Mouse (Mus musculus) lung, postnatal 14 days (tissue): Measurements from ENCODE around the gene Gm10382.
A peak's percentile ranks its signal among the peaks of the same experiment; 100 is the strongest.

Experiments
- DNase-seq: peaks from one replicate; pipeline ENCODE4 v3.0.0; 2021

Gm10382 gene

DNA sequence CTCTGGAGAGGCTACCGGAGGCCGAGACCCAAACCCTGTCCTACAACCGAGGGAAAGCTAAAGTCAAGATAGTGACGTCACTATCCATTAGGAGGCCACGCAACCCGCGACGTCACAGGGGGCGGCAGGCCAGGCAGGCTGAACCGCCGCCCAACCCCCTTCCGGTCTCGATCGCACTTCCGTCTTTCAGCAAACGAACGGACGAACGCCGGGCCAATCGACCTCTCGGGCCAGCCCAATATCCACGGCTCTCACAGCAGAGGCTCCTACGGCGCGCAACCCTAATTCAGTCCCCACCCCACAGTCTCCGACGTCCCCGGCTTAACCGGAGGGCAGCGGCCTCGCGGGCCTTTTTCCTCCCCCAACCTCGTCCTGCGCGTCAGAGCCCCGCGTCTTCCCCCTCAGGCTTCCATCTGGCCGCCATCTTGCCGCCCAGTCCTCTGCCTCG is at the start of gene Gm10382:
Gm10382 (plus strand) TSS at position 192 of the 448 bp plus-strand sequence.
- DNase-seq, result peak; percentile 90

DNA sequence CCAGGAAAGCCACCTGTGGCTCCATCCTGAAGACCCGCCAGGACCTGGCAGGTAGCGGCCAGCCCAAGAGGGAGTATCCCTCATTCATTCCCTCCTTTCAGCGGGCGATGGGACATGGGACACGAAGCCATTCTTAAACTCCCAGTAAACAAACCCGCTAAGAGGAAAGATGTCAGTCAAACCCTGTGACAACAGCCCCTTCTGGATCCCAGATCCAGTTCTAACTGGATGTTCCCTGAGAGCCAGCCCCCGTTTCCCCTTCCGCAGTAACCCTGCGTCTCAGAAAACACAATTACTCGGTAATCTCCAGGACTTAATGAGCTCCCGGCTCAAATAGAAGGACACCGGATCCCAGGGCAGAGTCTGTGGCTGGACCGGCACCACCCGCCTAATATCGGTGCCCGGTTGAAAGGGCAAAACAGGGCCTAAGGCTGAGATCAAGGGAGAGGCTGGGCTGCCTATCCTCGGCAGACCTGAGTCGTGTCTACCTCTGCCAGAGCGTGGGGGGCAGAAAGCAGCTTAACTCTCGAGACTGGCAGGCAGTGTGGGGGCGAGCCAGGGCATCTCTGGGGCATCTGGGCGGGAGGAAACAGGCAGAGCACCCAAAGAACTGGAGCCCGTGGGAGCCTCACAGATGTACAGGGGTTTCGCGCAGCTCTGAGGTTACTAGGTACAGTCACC is 49.1 kb upstream of the Gm10382 start:
- no peak for DNase-seq

DNA sequence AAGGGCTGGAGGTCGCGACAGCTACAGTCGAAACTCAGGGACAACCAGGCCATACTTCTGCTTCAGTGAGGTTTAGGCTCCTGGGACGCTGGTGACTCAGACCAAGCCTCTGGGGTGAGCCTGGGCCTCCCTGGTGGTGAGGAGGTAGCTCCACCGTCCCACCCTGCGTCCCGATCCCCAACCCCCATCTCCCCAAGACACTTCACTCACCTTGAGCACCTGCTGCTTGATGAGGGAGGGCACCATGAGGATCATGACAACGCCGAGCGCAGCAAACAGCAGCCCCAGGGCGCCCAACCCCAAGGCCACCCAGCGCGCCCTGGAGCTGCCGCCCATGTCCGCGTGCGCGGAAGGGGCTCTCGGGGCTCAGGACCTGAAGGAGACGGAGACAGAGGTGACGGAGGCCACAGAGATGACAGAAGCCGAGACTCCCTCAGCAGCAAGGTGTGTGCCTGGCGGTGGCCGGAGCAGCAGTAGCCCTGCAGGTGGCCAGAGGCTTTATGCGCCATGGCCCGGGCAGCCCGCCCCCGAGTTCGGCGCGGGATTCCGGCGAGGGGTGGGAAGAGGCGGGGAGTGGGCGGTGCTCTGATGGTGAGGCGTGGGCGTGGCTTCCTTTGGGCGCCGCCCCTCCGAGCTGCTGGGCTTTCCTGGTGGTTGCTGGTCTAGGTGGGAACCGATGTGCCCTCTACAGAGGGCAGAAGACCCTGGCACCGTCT is 48.4 kb upstream of the Gm10382 start, which contains the start of gene Scarb1:
Scarb1 (minus strand) TSS at position 548 of the 716 bp plus-strand sequence.
- peak; percentile 91 for DNase-seq

DNA sequence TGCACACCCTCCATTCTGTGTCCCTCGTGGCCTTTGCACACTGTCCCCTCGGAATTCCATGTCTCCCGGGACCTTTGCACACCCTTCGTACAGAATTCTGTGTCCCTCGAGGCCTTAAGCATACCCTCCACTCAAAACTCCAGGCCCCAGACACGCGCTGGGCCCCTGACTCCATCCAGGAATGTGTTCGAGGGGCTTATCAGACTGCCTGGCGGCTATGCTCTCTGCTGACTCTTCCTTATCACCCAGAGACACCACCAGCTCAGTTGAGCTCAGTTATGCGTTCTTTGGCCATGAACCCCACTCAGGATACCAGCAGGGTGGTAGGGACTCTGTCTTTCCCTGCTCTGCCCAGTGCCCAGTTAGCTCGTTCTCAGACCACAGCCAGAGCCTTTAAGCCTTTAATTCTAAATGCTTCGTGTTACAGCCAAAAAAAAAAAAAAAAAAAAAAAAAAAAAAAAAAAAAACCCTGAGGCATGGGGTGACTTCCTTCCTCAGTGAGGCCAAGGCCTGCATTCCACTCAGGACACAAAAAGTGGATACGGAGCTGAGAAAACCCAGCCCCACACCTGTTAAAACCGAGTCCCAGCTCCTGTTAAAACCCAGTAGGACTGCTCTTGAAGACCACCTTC is 47.5 kb upstream of the Gm10382 start:
- no peak for DNase-seq

DNA sequence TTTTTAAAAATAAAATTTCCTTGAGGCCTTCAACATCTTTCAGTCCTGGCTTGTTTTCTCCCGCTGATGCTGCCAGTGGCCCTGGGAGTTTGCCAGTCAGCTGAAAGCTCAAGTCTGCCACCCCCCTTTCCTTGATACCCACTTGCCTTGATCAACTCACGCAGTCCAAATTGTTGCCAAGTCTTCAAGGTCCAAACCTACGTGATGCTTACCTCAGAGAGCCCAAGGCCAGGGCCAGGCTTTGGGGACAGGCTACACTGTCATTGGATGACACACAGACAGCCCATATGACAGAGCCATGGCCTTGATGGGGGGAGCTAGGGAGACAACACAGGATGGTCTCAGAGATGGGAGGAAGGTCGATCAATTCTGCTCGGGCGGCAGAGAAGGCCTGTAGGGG is 44.8 kb upstream of the Gm10382 start:
- DNase-seq, result no peak

DNA sequence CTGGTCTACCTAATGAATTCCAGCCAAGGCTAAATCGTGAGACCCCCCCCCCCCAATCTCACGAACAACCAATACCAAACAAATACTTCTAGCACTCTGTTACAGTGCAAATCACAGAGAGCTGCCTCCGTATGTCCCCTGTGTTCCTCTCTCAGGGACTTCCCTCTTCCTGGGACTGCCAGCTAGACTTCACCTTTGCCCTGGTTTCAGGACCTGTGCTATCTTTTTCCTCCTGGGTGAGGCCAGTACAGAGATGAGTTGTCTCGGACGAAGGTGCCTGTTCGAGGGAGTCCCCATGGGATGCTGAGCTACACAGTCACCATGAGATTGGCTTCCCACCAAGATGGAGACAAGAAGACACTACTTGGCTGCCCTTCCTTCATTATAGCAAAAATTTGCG is 41.1 kb upstream of the Gm10382 start:
- no peak for DNase-seq

DNA sequence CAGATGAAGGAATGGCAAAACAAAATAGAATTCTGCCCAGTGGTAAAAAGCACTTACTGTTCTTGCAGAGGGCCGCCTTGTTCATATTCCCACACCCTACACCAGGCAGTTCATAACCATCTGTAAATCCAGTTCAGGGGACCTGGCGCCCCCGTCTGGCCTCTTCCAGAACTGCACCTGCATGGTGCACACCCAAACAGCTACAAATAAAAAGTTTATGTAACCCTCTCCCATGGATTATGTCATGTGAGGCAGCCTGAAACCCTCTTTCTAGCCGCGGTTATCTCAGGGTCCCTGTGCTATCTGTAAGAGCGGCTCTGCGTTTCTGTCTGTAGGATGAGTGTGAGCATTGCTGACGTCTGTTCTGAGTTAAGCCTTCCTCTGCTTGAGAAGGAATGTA is 40.6 kb upstream of the Gm10382 start:
- DNase-seq, result peak; percentile 63

DNA sequence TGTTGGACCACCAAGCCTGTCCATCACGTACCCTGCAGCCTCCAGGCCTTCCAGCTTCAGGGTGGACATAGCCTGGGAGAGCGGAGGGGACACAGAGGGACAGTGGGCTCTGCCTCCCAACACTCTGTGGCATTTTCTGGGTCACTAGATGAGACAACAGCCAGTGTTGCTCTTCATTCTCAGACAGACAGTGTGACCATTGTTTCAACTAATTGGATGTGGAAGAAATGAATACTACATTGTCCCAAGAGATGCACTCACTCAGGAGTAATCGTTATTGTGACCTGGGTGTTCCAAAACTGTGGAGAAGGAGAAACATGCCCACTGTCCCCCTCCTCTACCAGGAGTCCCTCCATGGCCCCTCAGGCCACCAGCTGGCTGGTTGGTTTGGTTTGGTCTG is 39.7 kb upstream of the Gm10382 start:
- no peak for DNase-seq

DNA sequence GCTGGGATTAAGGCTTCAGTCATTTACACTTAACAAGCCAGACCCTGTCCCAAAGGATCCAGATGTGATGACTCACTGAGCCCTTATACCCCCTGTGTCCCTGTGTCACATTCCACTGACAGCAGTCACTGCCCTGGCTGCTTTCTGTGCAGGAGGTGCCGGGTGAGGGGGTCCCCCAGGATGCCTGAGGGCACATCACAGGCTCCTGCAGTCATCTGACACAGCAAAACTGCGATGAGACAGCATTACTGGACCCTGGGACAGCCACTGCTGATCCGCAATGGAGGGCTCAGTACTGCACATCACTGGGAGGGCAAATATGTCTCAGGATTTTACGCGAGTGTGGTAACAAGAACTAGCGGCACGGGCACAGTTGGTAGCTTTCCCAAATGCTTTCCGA is 38.1 kb upstream of the Gm10382 start:
- no peak for DNase-seq

DNA sequence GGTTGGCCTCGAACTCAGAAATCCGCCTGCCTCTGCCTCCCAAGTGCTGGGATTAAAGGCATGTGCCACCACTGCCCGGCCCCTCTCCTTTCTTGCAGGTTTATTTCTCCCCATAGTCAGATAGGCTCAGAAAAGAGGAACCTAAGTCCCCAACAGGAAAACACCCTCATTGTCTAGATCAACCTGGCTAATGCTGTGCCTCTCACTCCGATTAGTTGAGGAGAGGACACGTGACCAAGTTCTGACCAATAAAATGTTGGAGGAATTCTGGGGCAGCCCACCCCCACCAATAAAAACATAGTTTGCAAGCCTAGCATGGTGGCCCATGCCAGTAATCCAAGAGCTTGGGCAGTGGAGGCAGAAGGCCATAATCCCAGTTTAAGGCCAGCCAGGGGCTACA is 37.2 kb upstream of the Gm10382 start:
- no peak for DNase-seq

DNA sequence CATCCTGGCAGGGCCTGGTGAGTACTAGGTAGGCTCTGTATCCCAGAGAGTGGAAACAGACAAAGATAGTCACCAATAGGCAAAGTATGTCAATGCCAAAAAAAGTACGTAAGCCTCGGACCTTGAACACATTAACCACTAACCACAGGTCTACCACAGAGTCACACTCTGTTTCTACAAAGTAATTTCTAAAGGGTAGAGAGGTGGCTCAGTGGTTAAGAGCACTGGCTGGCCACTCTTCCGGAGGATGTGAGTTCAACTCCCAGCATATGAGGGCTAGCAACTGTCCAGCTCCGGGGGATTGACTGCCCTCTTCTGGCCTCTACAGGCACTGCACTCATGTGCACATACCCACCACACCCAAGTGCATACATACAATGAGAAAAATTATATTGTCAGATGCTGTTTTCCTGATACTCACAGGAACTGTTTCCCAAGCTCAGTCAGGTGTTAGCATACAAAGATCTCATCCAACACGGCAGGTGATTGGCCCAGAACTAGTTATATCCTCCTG is 36.3 kb upstream of the Gm10382 start:
- DNase-seq, result no peak

DNA sequence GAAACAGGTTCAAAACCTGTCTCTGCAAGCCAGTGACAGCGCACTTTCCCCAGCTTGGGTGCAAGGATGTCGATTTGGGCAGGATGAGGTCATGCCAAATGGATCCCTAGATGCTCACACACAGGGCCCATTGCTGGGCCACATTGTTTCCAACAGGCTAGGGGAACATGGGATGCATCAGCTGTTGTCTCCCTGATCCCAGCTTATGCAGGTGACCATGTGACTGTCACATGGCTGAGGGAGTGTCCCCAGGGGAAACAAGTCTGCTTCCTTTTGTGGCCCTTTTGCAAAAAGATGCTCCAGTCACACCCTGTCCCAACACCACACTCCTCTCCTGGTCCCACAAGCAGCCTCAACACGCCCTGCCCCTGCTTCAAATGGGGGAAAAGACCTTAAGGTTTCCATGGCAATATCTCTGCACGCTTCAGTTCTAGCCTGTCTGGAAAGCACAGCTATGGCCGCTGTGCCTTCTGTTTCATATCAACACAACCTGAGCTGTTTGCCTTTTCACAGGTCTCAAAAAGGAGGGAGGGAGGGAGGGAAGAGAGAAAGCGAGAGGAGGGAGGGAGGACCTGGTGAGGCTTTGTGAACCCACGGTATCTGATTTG is 34.1 kb upstream of the Gm10382 start:
- DNase-seq, result no peak

DNA sequence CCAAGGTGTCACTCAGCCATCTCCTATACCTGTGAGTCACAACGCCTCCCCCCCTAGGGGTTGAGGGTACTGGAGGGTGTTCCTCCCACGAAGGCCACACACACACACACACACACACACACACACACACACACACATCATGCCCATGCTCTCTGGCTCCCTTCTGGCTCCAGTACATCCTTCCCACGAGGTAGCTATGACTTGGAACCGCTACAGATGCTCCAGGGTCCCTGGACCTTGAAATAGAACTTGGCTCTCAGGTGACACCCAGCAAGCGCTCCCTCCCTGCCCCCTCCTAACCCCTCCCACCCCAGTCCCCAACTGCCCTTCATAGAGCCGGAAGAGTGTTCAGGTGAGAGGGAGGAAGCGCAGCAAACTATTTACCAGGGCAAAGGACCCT is 33.5 kb upstream of the Gm10382 start:
- no peak for DNase-seq

DNA sequence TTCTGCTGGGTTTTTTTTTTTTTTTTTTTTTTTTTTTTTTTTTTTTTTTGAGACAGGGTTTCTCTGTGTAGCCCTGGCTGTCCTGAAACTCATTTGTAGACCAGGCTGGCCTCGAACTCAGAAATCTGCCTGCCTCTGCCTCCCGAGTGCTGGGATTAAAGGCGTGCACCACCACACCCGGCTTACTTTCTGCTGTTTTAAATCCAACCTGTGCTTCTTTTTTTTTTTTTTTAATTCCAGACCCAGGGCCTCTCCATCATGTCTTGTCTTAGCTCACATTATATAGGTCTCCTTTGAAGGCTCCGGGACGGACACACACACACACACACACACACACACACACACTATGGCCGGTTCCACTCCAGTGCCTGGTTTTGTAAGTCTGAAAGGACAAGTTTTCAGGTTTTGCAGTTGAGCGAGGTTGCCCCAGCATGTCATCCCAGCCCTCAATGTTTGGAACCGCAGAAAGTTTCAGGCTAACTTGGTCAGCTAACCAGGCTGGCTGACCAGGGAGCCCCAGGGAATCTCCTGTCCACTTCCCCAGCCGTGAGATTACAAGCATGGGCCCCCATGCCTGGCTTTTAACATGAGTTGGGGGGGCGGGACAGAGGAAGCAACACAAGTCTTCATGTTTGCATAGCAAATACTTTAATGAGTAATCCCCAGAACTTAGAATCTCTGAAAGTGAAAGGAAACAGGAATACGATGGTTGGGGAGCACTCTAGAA is 31.4 kb upstream of the Gm10382 start:
- no peak for DNase-seq

DNA sequence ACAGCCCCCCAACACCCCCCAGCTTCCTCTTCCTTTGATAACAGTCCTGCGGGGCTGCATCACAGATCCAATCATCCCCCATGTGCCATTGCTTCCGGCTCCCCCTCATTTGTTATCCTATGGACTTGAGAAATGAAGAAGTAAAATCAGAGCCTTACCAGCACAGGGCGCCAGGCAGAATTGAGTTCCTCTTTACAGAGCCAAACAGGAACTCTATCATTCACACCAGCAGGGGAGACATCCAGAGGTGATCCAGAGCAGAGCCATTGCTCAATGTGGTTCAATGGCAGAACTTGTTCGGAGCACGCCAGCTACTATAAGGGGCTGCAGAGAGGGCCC is 30.9 kb upstream of the Gm10382 start:
- no peak for DNase-seq

DNA sequence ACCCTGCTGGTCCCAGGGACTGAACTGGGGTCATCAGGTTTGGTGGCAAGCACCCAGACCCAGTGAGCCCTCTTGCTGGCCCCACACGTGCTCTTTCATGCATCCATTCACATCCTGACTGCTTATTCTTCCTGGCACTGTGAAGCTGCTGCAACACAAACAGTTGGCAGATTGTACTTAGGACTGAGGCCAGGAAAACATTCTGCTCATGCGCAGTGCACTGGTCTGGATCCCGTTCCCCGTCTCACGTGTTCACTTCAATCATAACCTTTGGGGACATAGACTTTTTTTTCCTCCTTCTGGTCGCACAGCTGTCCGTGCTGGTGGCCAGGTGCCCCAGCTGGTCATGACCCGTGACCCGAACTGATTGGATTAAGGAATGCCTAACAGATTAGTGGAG is 28.6 kb upstream of the Gm10382 start:
- DNase-seq, result no peak

DNA sequence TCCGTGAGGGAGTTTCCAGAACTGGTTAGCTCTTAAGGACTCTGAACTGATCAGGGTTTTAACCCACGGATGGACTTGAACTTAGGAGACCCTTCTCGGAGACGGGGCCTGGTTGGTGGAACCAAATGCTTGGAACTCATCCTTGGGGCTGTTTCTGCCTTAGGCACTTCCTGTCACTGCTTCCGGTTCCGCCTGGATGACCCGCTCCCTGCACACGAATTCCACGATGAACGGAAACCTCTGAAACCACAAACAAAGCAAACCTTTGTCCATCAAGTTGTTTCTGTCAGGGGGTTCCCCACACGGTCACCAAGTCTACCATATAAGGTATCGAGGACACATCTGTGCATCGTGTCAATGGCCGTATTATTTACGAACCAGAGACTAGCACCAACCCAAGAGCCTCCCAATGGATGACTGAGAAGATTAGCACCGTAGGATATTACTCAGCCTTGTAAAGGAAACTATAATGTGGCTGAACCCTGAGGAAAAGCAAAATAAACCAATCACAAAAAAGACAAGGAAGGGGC is 28.1 kb upstream of the Gm10382 start:
- no peak for DNase-seq

DNA sequence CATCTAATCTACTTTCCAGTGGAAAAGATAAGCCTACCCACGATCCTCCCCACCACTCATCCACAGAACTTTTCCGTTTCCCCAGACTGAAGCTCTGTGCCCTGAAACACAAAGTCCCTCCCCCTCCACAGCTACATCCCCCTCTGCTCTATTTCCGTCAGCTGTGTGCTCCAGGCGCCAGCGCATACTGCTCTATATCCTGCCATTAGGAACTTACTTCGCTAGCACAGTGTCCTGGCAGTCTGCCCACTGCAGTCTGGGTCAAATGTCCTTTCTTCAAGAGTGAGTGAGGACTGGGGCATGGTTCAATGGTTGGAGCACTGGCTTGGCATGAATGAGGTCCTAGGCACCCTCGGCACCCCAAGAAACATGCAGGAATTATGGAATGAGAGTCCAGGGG is 25.2 kb upstream of the Gm10382 start:
- peak; percentile 45 for DNase-seq

DNA sequence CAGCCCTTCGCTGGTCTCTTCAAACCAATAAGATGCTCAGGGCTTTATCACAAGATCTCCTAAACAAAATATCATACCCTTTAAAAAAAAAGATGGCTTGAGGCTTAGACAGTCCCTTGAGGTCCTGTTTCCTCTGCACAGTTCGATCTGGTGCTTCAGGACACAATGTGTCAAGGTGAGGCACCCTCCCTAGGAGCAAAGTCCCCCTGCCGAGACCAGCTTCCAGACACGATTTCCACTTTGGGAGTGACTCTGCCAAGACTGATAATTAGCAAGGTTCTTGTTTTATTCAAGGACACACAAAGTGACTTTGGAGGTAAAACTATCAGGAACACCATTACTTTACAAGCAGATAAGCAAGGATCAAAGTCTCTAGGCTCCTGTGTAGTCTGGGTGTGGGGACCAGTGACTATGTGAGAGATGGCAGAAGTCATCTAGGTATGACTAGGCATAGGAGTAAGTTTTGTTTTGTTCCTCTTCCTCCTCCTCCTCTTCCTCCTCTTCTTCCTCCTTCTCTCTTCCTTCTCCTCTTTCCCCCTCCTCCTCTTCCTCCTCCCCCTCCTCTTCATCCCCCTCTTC is 24.2 kb upstream of the Gm10382 start:
- no peak for DNase-seq

DNA sequence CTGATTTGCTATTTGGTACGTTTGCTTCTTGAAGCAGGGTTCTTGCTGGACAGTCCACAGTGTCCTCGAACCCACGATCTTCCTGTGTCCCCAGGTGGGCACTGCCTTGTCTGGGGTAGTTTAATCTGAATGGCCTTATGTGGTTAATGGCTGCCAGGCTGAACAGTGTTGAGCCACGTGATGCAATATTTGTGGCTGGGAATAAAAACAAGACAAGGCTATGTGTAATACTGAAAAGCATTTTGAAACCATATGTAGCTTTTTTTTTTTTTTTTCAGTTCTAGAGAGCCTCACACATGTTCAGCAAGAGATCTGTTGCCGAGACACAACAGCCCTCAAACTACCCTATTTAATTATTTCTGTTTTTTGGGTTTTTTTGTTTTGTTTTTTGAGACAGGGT is 21.0 kb upstream of the Gm10382 start:
- no peak for DNase-seq

DNA sequence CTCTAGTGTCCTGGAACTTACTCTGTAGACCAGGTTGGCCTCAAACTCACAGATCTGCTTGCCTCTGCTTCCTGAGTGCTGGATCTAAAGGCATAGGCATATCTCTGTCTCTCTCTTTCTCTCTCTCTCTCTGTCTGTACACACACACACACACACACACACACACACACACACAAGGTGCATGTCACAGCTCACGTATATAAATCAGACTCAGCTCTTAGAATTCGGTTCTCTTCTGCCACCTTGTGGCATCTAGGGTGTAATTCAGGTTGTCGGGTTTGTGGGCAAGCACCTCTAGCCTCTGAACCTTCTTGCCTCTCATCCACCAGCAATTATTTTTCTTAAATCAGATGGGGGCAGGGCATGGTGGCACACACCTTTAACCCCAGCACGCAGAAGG is 20.6 kb upstream of the Gm10382 start:
- DNase-seq, result peak; percentile 70
